Mouse (Mus musculus): ENCODE data around the gene Cbx5. TPM values are rescaled to one million over a fixed set of nuclear protein-coding genes. Genes with fewer than 3 reads are reported as not detected.

Cbx5 gene
- polyA plus RNA-seq, 1 experiment from 2014 or later = 70.4 TPM

- H3K27me3 ChIP-seq (replicated peaks; ENCODE audit: control insufficient read depth, insufficient read depth, low read length) = peaks cover 79% of the 10 kb centered on the region
- H3K36me3 ChIP-seq (ENCODE audit: control insufficient read depth, insufficient read depth, low read length) = no peaks in the 10 kb centered on the region
- H3K4me3 ChIP-seq (ENCODE audit: low read length) = peak overlapping the region; percentile 59
- H3K27ac ChIP-seq (ENCODE audit: low read length) = peak overlapping the region; percentile 12; the same call in 1 of the 2 replicates
- no peak for ATAC-seq
- H3K9ac ChIP-seq (ENCODE audit: low read depth, low read length) = peak overlapping the region; percentile 38; the same call in 1 of the 2 replicates
- no peaks in the 10 kb centered on the region for H3K9me3 ChIP-seq (ENCODE audit: control insufficient read depth, low read length)
- WGBS = 16% methylated on average over 15 of the region's 16 CpGs
- H3K4me2 ChIP-seq (ENCODE audit: low read depth, low read length) = peak overlapping the region; percentile 90
- peaks cover 35% of the 10 kb centered on the region for H3K4me1 ChIP-seq (ENCODE audit: control insufficient read depth, insufficient read depth, low read length)
Observed at GRCm38 (mm10) chr15:103170316-103170679, 69.3 kb downstream of the Cbx5 start.

- Histone ChIP-seq H3K9me3 (ENCODE audit: control insufficient read depth, low read length) (no peaks in the 10 kb centered on the region), H3K27ac (ENCODE audit: low read length) (peak overlapping the region; percentile 25), H3K4me1 (ENCODE audit: control insufficient read depth, insufficient read depth, low read length) (peaks cover 36% of the 10 kb centered on the region), H3K9ac (ENCODE audit: low read depth, low read length) (peak overlapping the region; percentile 63), H3K36me3 (ENCODE audit: control insufficient read depth, insufficient read depth, low read length) (no peaks in the 10 kb centered on the region), H3K27me3 (replicated peaks; ENCODE audit: control insufficient read depth, insufficient read depth, low read length) (peaks cover 73% of the 10 kb centered on the region), H3K4me2 (ENCODE audit: low read depth, low read length) (peak overlapping the region; percentile 90), H3K4me3 (ENCODE audit: low read length) (peak overlapping the region; percentile 59)
- no peak for ATAC-seq
- WGBS = 8% methylated on average over 26 of the region's 26 CpGs
Observed at GRCm38 (mm10) chr15:103169612-103170315, 69.9 kb downstream of the Cbx5 start.

- H3K9me3 ChIP-seq (ENCODE audit: control insufficient read depth, low read length) = no peaks in the 10 kb centered on the region
- H3K4me2 ChIP-seq (ENCODE audit: low read depth, low read length) = peak overlapping the region; percentile 90
- peaks cover 66% of the 10 kb centered on the region for H3K27me3 ChIP-seq (replicated peaks; ENCODE audit: control insufficient read depth, insufficient read depth, low read length)
- H3K4me3 ChIP-seq (ENCODE audit: low read length) = peak overlapping the region; percentile 59
- peaks cover 36% of the 10 kb centered on the region for H3K4me1 ChIP-seq (ENCODE audit: control insufficient read depth, insufficient read depth, low read length)
- peak overlapping the region; percentile 25 for H3K27ac ChIP-seq (ENCODE audit: low read length)
- peak overlapping the region; percentile 63 for H3K9ac ChIP-seq (ENCODE audit: low read depth, low read length)
- peak; percentile 38 for ATAC-seq
- H3K36me3 ChIP-seq (ENCODE audit: control insufficient read depth, insufficient read depth, low read length) = no peaks in the 10 kb centered on the region
- WGBS = 1% methylated on average over 62 of the region's 63 CpGs
Observed at GRCm38 (mm10) chr15:103168801-103169611, 70.6 kb downstream of the Cbx5 start.

- H3K27ac ChIP-seq (ENCODE audit: low read length) = 0 out of 2 replicates have a peak overlapping the region, but pooled peaks have one; percentile 19
- ATAC-seq = no peak
- no peak overlapping the region for H3K4me2 ChIP-seq (ENCODE audit: low read depth, low read length)
- H3K9me3 ChIP-seq (ENCODE audit: control insufficient read depth, low read length) = no peaks in the 10 kb centered on the region
- H3K27me3 ChIP-seq (replicated peaks; ENCODE audit: control insufficient read depth, insufficient read depth, low read length) = peaks cover 55% of the 10 kb centered on the region
- H3K9ac ChIP-seq (ENCODE audit: low read depth, low read length) = no peak overlapping the region
- WGBS = 23% methylated on average over 3 of the region's 3 CpGs
- peaks cover 40% of the 10 kb centered on the region for H3K4me1 ChIP-seq (ENCODE audit: control insufficient read depth, insufficient read depth, low read length)
- no peaks in the 10 kb centered on the region for H3K36me3 ChIP-seq (ENCODE audit: control insufficient read depth, insufficient read depth, low read length)
- H3K4me3 ChIP-seq (ENCODE audit: low read length) = no peak overlapping the region
Observed at GRCm38 (mm10) chr15:103167786-103168185, 71.8 kb downstream of the Cbx5 start.

GRCm38 (mm10) chr15:103167042-103167615 is 72.5 kb downstream of the Cbx5 start, which contains the start of gene Smug1:
Smug1 (minus strand) TSS chr15:103167092.
- no peaks in the 10 kb centered on the region for H3K36me3 ChIP-seq (ENCODE audit: control insufficient read depth, insufficient read depth, low read length)
- peaks cover 50% of the 10 kb centered on the region for H3K27me3 ChIP-seq (replicated peaks; ENCODE audit: control insufficient read depth, insufficient read depth, low read length)
- ATAC-seq = no peak

GRCm38 (mm10) chr15:103165924-103166323 is 73.7 kb downstream of the Cbx5 start:
- Histone ChIP-seq H3K9ac (ENCODE audit: low read depth, low read length) (no peak overlapping the region), H3K9me3 (ENCODE audit: control insufficient read depth, low read length) (no peaks in the 10 kb centered on the region), H3K4me1 (ENCODE audit: control insufficient read depth, insufficient read depth, low read length) (peaks cover 38% of the 10 kb centered on the region), H3K4me2 (ENCODE audit: low read depth, low read length) (no peak overlapping the region), H3K27me3 (replicated peaks; ENCODE audit: control insufficient read depth, insufficient read depth, low read length) (peaks cover 39% of the 10 kb centered on the region), H3K27ac (ENCODE audit: low read length) (no peak overlapping the region), H3K4me3 (ENCODE audit: low read length) (no peak overlapping the region), H3K36me3 (ENCODE audit: control insufficient read depth, insufficient read depth, low read length) (no peaks in the 10 kb centered on the region)
- ATAC-seq = no peak
- WGBS = 48% methylated on average over 5 of the region's 5 CpGs

More at GRCm38 (mm10) chr15:103167042-103167615, 72.5 kb downstream of the Cbx5 start, which contains the start of gene Smug1:
- WGBS = 52% methylated on average over 6 of the region's 6 CpGs
- Histone ChIP-seq H3K27ac (ENCODE audit: low read length) (no peak within 1 kb of the TSS), H3K4me1 (ENCODE audit: control insufficient read depth, insufficient read depth, low read length) (peaks cover 45% of the 10 kb centered on the region), H3K4me3 (ENCODE audit: low read length) (no peak within 1 kb of the TSS), H3K9me3 (ENCODE audit: control insufficient read depth, low read length) (no peaks in the 10 kb centered on the region), H3K9ac (ENCODE audit: low read depth, low read length) (no peak within 1 kb of the TSS), H3K4me2 (ENCODE audit: low read depth, low read length) (no peak within 1 kb of the TSS)

GRCm38 (mm10) chr15:103165379-103165778 is 74.2 kb downstream of the Cbx5 start:
- ATAC-seq = no peak
- no peaks in the 10 kb centered on the region for H3K36me3 ChIP-seq (ENCODE audit: control insufficient read depth, insufficient read depth, low read length)
- no peak overlapping the region for H3K4me2 ChIP-seq (ENCODE audit: low read depth, low read length)
- H3K9ac ChIP-seq (ENCODE audit: low read depth, low read length) = no peak overlapping the region
- no peak overlapping the region for H3K27ac ChIP-seq (ENCODE audit: low read length)
- H3K9me3 ChIP-seq (ENCODE audit: control insufficient read depth, low read length) = no peaks in the 10 kb centered on the region
- H3K4me1 ChIP-seq (ENCODE audit: control insufficient read depth, insufficient read depth, low read length) = peaks cover 33% of the 10 kb centered on the region
- WGBS = 1% methylated on average over 13 of the region's 13 CpGs
- no peak overlapping the region for H3K4me3 ChIP-seq (ENCODE audit: low read length)
- peaks cover 34% of the 10 kb centered on the region; the same call in 1 of the 2 replicates for H3K27me3 ChIP-seq (replicated peaks; ENCODE audit: control insufficient read depth, insufficient read depth, low read length)

- Histone ChIP-seq H3K36me3 (ENCODE audit: control insufficient read depth, insufficient read depth, low read length) (no peaks in the 10 kb centered on the region), H3K27ac (ENCODE audit: low read length) (no peak overlapping the region), H3K9ac (ENCODE audit: low read depth, low read length) (peak overlapping the region; percentile 76), H3K4me2 (ENCODE audit: low read depth, low read length) (peak overlapping the region; percentile 63), H3K9me3 (ENCODE audit: control insufficient read depth, low read length) (no peaks in the 10 kb centered on the region), H3K4me3 (ENCODE audit: low read length) (peak overlapping the region; percentile 73), H3K4me1 (ENCODE audit: control insufficient read depth, insufficient read depth, low read length) (peaks cover 15% of the 10 kb centered on the region), H3K27me3 (replicated peaks; ENCODE audit: control insufficient read depth, insufficient read depth, low read length) (peaks cover 16% of the 10 kb centered on the region; the same call in 1 of the 2 replicates)
- 9% methylated on average over 25 of the region's 25 CpGs for whole genome bisulfite sequencing
- ATAC-seq = peak; percentile 89
Observed at GRCm38 (mm10) chr15:103163182-103163919, 76.3 kb downstream of the Cbx5 start.
